Mouse (Mus musculus) spleen, adult 18-20 months (tissue): Measurements from ENCODE around the gene Krtap17-1.

Experiments used
- DNase-seq, 2 experiments: peaks; one replicate each; pipeline ENCODE4 v3.0.0; 2022; ENCODE audit warnings: mixed read lengths in 2 of 2

Krtap17-1 gene

DNA sequence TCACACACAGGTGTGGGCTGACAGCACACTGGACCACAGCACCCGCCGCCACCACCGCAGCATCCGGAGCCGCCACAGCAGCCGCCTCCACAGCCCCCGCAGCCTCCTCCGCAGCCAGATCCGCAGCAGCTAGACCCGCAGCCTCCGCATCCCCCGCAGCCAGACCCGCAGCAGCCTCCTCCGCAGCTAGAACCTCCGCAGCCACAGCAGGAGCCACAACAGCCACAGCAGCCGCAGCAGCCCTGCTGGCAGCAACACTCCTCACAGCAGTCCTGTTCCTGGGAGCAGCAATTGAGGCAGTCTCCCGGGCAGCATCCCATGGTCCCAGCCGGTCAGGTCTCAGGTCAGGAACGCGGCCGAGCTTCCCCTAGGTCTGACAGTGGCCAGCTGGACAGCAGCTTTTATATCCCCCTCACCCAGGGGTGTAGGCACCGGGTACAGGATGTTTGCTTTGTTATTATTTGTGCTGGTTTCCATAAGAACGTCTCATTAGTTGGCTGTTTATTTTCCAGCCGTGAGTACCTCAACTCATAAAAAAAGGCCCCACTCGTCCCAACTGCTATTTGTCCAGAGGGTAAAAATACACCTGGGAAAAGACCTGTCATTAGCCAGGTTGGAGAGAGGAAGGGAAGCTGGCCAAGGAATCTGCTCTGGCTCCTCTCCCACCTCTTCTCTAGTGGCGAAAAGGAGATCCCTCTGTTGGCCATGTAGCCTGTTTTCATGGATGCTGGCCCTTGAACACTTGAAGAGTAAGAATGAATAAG is at the start of gene Krtap17-1:
Gene Krtap17-1 (minus strand): TSS at position 375 of the 764 bp plus-strand sequence.
- DNase-seq: no peak

DNA sequence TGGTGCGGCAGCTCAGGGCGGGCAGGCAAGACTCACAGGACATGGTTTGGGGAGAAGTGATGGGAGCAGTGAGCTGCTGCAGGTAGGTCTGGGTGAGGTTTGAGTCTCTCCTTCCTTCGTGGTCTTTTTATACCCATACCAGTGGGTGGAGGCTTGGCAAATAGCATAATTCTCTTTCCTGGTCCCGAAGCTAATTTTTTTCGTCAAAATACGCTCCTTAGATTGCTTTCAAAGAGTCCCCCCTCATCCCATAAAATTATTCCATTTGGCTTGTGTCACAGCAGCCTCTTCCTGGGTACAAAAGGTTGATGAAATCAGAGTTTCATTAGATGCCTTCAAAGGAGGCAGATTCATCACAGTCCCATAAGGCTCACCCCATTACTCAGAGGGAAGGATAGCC is 47.7 kb upstream of the Krtap17-1 start, which contains the start of gene Krt34:
Gene Krt34 (minus strand): TSS at position 101 of the 400 bp plus-strand sequence.
- no peak for DNase-seq

DNA sequence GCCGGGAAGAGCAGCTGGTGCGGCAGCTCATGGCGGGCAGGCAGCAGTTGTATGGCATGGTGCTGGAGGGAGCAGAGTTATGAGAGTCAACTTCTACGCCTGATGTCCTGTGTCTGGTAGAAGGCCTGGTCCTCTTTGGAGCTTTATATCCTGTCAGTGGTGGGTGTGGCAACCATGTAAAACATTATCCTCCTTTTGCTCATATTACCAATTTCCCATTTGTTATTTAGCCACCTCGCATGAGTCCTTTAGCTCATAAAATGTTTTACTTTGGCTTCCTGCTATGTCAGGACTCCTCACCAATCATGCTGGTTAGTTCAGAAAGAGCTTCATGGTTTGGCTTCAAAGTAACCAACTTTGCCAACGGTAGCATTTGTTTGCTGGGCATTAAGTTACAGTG is 36.0 kb upstream of the Krtap17-1 start, which contains the start of gene Krt33b:
Gene Krt33b (minus strand): TSS at position 101 of the 400 bp plus-strand sequence.
- DNase-seq: no peak

DNA sequence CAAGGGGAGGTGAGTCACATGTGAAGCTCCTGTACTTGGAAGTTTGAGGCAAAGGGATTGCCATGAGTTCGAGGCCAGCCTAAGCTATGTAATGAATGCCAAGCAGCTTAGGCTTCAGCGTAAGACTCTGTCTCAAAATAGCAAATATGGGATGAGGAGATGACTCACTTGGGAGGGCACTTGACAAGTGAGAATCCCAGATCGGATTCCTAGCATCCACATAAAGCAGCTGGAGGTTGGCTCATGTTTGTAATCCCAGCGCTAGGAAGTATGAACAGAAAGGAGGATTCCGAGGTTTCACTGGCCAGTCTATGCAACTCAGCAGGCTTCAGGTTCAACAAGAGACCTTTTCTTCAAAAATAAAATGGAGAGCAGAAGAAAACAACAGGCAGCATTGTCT is 27.6 kb upstream of the Krtap17-1 start:
- no peak for DNase-seq

- no peak for DNase-seq
These were observed 25.7 kb upstream of the Krtap17-1 start for GRCm38 (mm10) chr11:100019466-100019865.

- no peak for DNase-seq
These were observed 22.3 kb upstream of the Krtap17-1 start, which contains the start of gene Krt33a for GRCm38 (mm10) chr11:100016112-100016511. Krt33a (minus strand) TSS chr11:100016212.

DNA sequence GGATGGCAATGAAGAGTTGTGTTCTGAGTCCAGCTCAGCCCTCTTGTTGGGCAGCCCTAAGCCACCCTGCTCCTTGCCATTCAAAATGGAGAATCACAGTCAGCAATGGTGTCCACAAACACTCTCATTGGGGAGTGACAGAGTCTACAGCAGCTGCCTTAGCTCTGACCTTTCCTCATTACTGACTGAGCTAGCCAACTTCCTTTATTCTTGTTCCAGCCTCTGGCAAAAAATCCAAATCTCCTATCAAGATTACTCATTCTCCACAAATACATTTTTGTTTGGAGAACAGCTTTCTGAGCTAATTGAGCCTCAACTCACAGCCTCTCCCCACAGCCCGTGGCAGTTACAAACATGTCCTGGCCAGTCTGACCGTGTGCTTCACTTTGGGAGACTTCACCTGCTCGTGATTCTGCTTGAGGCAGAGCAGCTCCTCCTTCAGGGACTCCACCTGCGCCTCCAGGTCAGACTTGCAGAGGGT is 19.9 kb upstream of the Krtap17-1 start:
- no peak for DNase-seq

GRCm38 (mm10) chr11:100010682-100011081 is 16.9 kb upstream of the Krtap17-1 start:
- DNase-seq: no peak

DNA sequence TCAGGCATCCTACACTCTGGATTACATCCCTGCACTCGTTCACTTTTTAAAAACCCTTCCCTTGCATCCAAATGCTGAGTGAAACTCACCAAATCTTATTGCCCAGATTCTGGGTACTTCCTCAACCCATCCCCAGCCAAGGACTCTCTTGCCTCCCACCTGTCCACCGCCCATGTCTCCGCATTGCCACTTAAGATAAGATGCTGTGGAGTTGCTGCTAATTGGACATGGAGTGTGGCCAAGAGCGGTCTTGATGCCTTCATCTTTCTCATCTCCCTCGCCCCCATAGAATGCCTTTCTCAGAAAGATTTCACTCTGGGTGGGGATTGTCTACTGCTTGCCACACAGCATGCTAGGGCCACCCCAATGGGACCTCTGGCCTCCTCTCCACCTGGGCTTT is 14.5 kb upstream of the Krtap17-1 start:
- no peak for DNase-seq

DNA sequence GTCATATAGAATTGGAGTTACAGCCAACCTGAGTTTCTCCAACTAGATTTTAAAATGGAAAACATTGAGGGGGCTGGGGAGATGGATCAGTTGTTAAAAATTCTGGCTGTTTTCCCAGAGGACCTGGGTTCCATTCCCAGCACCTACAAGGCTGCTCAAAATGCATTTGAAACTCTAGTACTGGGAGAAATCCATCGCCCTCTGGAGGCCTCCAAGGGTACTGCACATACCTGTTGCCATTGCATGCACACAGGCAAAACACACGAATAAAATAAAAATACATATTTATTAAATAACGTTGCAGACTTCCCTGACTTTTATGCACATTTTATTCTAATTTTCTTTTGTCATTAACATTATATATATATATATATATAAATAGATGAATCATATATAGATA is 12.8 kb upstream of the Krtap17-1 start:
- no peak for DNase-seq

GRCm38 (mm10) chr11:100005905-100006304 is 12.1 kb upstream of the Krtap17-1 start:
- DNase-seq: no peak

- peak in 1 of 2 experiments; percentile 14 for DNase-seq
These were observed 11.1 kb upstream of the Krtap17-1 start for GRCm38 (mm10) chr11:100004846-100005245.

DNA sequence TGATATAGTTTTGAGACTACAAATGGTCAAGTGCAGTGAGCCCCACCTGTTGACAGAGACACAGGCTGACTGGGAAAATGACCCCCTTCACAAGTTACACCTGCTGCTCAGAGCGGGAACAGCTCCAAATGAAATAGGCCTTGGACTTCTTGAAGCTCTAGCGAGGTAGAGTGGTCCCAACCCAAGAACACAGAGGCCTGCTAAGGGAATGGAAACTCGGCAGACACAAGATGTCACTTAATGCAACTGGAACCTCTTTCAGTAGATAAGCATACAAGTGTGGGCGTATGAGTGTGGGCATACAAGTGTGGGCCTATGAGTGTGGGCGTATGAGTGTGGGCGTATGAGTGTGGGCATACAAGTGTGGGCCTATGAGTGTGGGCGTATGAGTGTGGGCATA is 5.3 kb upstream of the Krtap17-1 start:
- DNase-seq: no peak

DNA sequence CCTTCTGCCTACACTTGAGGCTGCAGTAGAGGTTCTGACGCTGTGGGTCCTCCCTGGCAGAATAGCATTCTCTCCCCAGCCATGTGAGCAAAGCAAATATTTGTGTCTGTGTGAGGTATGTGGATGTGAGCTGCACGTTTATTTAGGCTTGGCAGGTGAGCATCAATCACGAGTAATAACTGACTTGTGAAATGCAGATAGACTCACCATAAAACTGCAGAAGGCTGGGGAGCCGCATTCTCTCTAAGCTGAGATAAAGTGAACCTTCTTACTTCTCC is 529 bp upstream of the Krtap17-1 start:
- DNase-seq: no peak

GRCm38 (mm10) chr11:99990571-99990970 is 3.2 kb downstream of the Krtap17-1 start:
- no peak for DNase-seq

DNA sequence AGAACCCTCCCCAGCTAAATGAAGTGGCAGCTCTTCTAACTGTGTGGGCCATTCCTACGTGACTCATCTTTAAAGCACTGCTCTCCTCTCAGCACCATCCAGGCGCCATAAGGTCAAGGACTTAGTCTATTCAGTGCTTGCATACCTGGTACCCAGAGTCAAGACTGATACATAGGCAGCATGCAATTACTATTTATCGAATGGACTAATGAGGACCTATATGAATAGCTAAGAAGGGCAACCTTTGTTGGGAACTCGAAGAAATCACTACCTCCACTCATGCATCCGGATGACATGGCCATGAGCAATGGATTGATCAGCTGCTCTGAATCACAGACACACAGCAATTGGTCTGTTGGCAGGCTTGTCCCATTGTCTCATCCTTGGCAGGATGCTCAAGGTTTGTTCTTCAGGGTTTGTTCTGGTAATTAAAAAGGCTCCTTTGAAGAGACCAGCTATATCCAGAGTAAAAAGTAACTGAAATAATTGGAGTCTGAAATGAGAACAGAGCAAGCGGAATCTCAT is 3.9 kb downstream of the Krtap17-1 start:
- no peak for DNase-seq

GRCm38 (mm10) chr11:99988530-99988929 is 5.3 kb downstream of the Krtap17-1 start:
- no peak for DNase-seq

DNA sequence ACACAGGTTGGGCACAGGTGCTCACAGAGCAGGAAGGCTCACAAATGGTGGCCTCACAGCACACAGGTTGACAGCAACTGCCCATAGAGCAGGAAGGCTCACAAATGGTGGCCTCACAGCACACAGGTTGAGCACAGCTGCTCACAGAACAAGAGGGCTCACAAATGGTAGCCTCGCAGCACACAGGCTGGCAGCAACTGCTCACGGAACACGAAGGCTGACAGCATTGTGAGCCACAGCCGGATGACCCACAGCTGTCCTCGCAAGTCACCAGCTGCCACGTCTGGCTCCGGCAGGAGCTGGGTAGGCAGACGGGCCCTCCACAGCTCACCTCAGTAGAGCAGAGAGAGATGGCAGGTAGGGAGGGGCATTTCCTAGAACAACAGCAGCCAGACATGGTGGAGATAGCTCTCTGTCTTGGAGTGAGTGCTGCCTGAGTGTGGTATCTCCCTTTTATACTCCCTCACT is 7.6 kb downstream of the Krtap17-1 start, which contains the start of gene Krtap16-1:
Gene Krtap16-1 (minus strand): TSS at position 418 of the 468 bp plus-strand sequence.
- no peak for DNase-seq

DNA sequence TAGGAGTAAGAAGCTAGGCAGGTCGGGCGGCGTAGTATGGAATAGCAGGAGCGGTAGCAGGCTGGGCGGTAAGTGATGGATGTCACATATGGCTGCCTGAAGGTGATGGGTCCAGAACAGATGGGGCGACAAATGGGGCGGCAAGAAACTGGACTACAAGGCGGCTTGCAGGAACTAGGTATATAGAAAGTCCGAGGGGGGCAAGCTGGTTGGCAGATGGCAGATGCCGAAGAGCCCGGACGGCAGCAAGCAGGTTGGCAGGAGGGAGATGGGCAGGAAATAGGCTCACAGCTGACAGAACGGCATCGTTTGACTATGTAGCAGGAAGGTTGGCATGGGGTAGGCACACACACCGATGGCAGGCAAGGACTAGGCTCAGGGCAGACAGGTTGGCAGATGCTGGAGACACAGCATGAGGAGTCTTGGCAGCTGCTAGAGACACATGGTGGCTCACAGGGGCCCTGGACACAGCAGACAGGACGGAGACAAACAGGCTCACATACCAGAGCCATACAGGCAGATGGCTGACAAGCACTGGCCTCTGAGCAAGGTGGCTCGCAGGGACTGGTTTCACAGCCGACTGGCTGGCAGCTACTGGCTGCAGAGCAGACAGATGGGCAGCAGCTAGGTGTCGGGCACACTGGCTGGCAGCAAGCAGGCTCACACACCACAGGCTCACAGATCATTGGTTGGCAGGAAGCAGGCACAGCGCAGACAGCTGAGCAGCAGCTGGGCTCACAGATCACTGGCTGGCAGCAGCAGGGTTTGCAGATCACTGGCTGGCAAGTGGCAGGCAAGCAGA is 8.3 kb downstream of the Krtap17-1 start:
- DNase-seq: no peak

- DNase-seq: no peak
These were observed 10.4 kb downstream of the Krtap17-1 start for GRCm38 (mm10) chr11:99983442-99983841.

DNA sequence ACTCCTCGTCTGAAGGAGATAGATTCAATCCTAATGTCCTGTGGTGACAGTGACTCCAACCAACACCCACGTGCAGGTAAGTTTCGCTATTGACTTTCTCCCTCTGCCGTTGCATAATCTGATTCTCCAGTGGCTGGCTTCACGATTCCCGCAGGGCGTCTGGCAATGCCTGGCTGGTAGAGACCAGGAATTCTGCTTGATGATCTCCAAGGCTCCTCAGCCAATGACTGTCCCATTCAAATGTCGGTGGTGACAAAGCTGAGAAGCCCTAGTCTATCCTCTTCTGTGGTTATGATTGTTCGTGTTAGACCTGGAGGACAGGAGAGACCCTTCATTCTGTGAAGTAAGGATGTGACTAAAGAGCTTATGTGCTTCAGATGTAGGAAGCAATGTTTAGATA is 11.1 kb downstream of the Krtap17-1 start:
- no peak for DNase-seq

DNA sequence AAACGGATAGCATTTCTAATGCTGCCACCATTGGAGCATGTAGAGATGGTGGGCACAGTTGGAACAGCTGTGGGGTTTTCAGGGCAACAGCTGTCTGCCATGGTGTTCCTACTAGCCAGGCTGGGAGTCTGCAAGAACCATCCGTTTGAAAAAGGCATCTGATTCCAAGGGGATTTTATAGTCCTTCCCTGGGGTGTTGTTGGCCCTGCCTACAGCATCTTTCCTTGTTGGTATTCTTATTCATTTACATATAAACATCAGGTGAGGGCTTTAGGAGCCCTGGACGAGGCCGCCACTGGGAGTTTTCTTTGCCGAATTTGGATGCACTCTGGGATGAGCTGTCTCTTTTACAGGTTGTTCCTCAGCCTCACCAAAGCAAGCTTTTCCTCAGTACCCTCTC is 14.8 kb downstream of the Krtap17-1 start, which contains the start of gene Krtap29-1:
Gene Krtap29-1 (minus strand): TSS at position 101 of the 400 bp plus-strand sequence.
- no peak for DNase-seq

DNA sequence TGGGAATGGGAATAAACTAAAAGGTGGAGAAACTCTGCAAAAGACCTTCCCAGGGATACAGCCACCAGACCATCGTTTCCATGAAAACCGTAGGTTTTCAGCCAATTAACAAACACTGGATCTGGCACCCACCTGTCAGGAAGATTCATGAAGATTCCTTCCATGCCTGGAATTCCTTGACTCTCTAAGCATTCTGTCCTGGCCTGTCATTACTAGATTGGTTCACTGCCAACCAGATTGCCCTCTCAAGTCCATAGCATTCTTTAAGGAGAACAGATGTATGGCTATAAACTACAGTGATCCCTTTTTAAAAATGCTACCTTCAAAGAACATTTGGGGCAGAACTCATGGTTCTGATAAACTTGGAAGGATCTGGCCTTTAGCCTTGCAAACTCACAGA is 27.8 kb downstream of the Krtap17-1 start:
- DNase-seq: no peak
